Mouse (Mus musculus): Measurements from ENCODE around the gene Gm28043. TPM values are rescaled to one million over a fixed set of nuclear protein-coding genes. Genes with fewer than 3 reads are reported as not detected.

Gm28043 gene
- polyA plus RNA-seq, 1 experiment from 2014 or later: 2.6 TPM

DNA sequence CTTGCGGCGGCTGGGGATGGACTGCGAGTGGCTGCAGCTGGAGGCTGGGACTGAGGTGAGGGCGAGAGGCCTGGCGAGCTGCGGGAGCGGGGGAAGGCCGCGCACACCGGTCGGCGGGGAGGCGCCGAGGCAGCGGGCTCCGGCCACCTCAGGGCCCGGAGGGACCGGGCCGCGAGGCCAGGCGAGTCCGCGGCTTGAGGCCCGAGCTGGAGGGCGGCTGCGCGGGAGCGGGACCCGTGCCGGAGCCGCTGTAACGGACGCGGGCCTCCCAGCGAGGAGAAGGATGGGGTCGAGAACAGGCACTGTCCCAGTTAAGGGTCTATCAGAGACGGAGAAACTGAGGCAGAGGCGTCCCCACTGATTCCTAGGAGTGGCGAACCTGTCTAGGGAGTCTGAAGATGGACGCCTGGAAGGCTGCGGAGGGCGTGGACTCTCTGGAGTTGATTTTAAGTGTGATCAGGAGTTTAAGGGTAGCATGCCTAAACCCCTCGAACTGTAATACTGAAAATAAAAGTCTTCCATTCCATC lies 412 bp downstream of the Gm28043 start:
- H3K27ac ChIP-seq: peak overlapping the region; percentile 92
- peak overlapping the region; percentile 86 for H3K4me2 ChIP-seq (replicated peaks)
- ATAC-seq (ENCODE audit: low FRiP score) (peak; percentile 41), DNase-seq (ENCODE audit: low spot score) (no peak)
- H3K36me3 ChIP-seq (replicated peaks; ENCODE audit: control insufficient read depth, insufficient read depth): peaks cover 6% of the 10 kb centered on the region
- no peaks in the 10 kb centered on the region for H3K27me3 ChIP-seq (ENCODE audit: control insufficient read depth, insufficient read depth, low read length)
- 0% methylated on average over 41 of the region's 43 CpGs for WGBS
- peaks cover 30% of the 10 kb centered on the region for H3K4me1 ChIP-seq (replicated peaks; ENCODE audit: control insufficient read depth, insufficient read depth, low read length)
- peak overlapping the region; percentile 97 for H3K4me3 ChIP-seq (replicated peaks; ENCODE audit: low read length)
- H3K9ac ChIP-seq: peak overlapping the region; percentile 95
- no peaks in the 10 kb centered on the region for H3K9me3 ChIP-seq (ENCODE audit: control insufficient read depth, low read length)

DNA sequence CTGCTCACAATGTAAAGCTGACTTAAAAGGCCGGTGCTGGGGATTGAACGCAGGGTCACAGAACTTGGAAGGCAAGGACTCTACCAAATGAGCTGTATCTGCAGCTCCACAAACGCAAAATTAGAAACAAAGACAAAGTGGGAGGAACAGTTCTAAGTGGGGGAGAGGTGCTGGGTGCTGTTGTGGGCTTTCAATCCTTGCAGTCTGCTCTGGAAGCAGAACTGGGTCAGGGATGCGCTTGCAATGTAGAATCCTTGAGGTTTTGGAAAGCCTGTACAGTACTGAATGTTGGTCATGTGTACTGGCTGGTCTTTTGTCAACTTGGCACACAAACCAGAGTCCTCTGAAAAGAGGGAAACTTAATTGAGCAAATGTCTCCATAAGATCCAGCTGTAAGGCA lies 940 bp downstream of the Gm28043 start:
- WGBS: 7% methylated on average over 4 of the region's 4 CpGs
- H3K4me3 ChIP-seq (replicated peaks; ENCODE audit: low read length): peak overlapping the region; percentile 97
- H3K36me3 ChIP-seq (replicated peaks; ENCODE audit: control insufficient read depth, insufficient read depth): peaks cover 6% of the 10 kb centered on the region
- DNase-seq (ENCODE audit: low spot score) (no peak), ATAC-seq (ENCODE audit: low FRiP score) (no peak)
- no peaks in the 10 kb centered on the region for H3K9me3 ChIP-seq (ENCODE audit: control insufficient read depth, low read length)
- peak overlapping the region; percentile 92; the same call in 1 of the 2 replicates for H3K27ac ChIP-seq
- no peaks in the 10 kb centered on the region for H3K27me3 ChIP-seq (ENCODE audit: control insufficient read depth, insufficient read depth, low read length)
- peak overlapping the region; percentile 95 for H3K9ac ChIP-seq
- H3K4me1 ChIP-seq (replicated peaks; ENCODE audit: control insufficient read depth, insufficient read depth, low read length): peaks cover 30% of the 10 kb centered on the region
- peak overlapping the region; percentile 86 for H3K4me2 ChIP-seq (replicated peaks)

DNA sequence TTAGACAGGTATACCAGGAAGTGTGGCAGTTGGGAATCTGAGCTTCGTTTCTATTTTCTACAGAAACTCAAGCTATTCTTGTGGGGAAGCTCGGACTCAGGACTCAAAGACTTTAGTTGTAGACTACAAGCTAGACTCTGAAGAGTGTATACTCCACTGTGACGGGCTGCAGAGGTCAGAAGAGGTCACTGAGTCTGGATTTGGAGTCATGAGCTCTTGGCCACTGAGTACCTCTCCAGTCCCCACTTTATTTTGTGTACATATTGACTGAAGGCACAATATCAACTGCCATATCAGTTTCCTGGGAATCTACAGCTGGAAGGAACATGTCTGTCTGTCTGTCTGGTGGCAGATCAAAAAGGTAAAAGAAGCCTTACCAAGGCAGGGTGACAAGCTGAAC lies 4.6 kb downstream of the Gm28043 start:
- no peak overlapping the region for H3K27ac ChIP-seq
- H3K9me3 ChIP-seq (ENCODE audit: control insufficient read depth, low read length): no peaks in the 10 kb centered on the region
- peaks cover 37% of the 10 kb centered on the region for H3K36me3 ChIP-seq (replicated peaks; ENCODE audit: control insufficient read depth, insufficient read depth)
- ATAC-seq (ENCODE audit: low FRiP score) (no peak), DNase-seq (ENCODE audit: low spot score) (no peak)
- H3K4me2 ChIP-seq (replicated peaks): no peak overlapping the region
- H3K27me3 ChIP-seq (ENCODE audit: control insufficient read depth, insufficient read depth, low read length): no peaks in the 10 kb centered on the region
- H3K4me1 ChIP-seq (replicated peaks; ENCODE audit: control insufficient read depth, insufficient read depth, low read length): peaks cover 27% of the 10 kb centered on the region
- H3K4me3 ChIP-seq (replicated peaks; ENCODE audit: low read length): no peak overlapping the region
- WGBS: 87% methylated on average over 3 of the region's 3 CpGs
- H3K9ac ChIP-seq: no peak overlapping the region

DNA sequence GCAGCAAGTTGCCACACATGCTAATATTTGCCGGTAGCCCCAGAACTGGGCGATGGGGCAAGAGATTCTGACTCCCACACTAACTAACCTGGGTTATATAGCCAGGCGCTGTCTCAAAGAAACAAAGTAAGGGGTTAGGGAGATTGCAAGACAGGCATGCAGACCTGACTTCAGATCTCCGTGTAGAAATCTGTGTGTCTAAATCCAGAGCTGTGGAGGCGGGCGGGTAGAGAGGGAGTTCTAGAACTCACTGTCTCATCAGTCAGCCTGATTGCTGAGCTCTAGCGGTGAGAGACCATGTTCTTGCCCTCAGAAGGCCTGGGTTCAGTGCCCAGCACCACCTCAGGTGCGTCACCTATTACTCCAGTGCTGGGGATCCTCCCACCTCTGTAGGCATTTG lies 8.8 kb downstream of the Gm28043 start:
- Histone ChIP-seq H3K27me3 (ENCODE audit: control insufficient read depth, insufficient read depth, low read length) (no peaks in the 10 kb centered on the region), H3K4me2 (replicated peaks) (no peak overlapping the region), H3K36me3 (replicated peaks; ENCODE audit: control insufficient read depth, insufficient read depth) (peaks cover 77% of the 10 kb centered on the region), H3K9me3 (ENCODE audit: control insufficient read depth, low read length) (no peaks in the 10 kb centered on the region), H3K4me3 (replicated peaks; ENCODE audit: low read length) (no peak overlapping the region), H3K4me1 (replicated peaks; ENCODE audit: control insufficient read depth, insufficient read depth, low read length) (no peaks in the 10 kb centered on the region), H3K27ac (no peak overlapping the region), H3K9ac (no peak overlapping the region)
- no peak for ATAC-seq (ENCODE audit: low FRiP score)
- no peak for DNase-seq (ENCODE audit: low spot score)
- WGBS: 91% methylated on average over 8 of the region's 8 CpGs

DNA sequence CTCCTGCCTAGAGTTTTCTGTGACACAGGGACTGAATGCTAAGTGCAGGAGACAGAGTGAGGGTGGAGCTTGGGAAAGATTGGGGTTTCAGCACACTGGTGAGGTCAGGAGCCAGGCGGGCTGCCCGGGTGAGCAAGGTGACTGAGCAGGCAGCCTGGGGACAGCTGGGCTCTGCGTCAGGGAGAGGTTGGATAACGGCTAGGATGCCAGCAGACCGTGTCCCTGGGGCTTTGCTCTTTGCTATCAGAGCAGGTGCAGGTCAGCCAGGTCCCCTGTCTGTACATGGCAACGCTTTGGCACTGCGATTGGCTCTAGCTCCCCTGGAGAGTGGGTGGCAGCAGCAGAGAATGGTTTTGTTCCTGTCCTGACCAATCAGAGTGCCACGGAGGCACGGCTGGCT lies 12.6 kb downstream of the Gm28043 start:
- 87% methylated on average over 9 of the region's 9 CpGs for WGBS
- peaks cover 97% of the 10 kb centered on the region for H3K36me3 ChIP-seq (replicated peaks; ENCODE audit: control insufficient read depth, insufficient read depth)
- DNase-seq (ENCODE audit: low spot score) (no peak), ATAC-seq (ENCODE audit: low FRiP score) (no peak)
- H3K9me3 ChIP-seq (ENCODE audit: control insufficient read depth, low read length): no peaks in the 10 kb centered on the region
- H3K4me1 ChIP-seq (replicated peaks; ENCODE audit: control insufficient read depth, insufficient read depth, low read length): no peaks in the 10 kb centered on the region
- H3K4me3 ChIP-seq (replicated peaks; ENCODE audit: low read length): no peak overlapping the region
- no peak overlapping the region for H3K9ac ChIP-seq
- no peaks in the 10 kb centered on the region for H3K27me3 ChIP-seq (ENCODE audit: control insufficient read depth, insufficient read depth, low read length)
- no peak overlapping the region for H3K27ac ChIP-seq
- H3K4me2 ChIP-seq (replicated peaks): no peak overlapping the region

DNA sequence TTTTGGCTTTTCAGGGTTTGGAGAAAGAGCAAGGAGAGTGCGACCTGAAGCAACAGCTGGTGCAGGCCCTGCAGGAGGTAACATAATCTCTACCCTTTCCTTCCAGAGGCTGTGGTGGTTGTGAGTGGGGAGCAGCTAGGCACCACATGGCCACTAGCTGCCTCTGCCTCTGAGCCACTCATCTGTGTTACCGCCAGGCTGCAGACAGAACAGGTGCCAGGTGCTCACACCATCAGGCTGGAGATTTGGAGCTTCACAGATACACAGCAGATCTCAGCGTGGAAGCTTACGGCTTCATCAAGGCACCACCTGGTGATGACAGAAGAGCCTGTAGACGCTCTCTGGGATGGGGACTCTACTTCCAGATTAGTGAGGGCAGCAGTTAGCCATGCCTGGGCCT lies 14.3 kb downstream of the Gm28043 start:
- no peak overlapping the region for H3K27ac ChIP-seq
- WGBS: 84% methylated on average over 5 of the region's 5 CpGs
- H3K4me3 ChIP-seq (replicated peaks; ENCODE audit: low read length): no peak overlapping the region
- no peaks in the 10 kb centered on the region for H3K4me1 ChIP-seq (replicated peaks; ENCODE audit: control insufficient read depth, insufficient read depth, low read length)
- H3K9me3 ChIP-seq (ENCODE audit: control insufficient read depth, low read length): no peaks in the 10 kb centered on the region
- no peaks in the 10 kb centered on the region for H3K27me3 ChIP-seq (ENCODE audit: control insufficient read depth, insufficient read depth, low read length)
- no peak overlapping the region for H3K4me2 ChIP-seq (replicated peaks)
- ATAC-seq (ENCODE audit: low FRiP score): no peak
- peaks cover 97% of the 10 kb centered on the region for H3K36me3 ChIP-seq (replicated peaks; ENCODE audit: control insufficient read depth, insufficient read depth)
- DNase-seq (ENCODE audit: low spot score): no peak
- H3K9ac ChIP-seq: no peak overlapping the region

DNA sequence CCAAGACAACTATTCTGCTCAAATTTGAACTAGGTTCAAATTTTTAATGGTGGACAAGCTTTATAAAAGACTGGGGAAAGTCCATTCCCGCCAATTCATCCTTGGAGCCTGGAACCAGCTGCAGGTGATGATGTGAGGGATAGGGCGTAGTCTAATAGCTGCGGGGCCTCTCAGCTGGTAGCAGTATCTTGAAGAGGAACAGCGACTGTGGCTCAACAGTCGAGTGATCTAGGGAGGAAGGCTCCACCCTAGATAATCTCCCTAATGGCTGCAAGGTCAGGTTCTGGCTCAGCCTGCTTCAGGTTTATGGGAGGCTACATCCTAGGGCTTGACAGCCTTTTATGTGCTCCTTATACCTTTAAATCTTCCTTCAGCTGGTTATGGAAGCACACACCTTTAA lies 14.9 kb downstream of the Gm28043 start:
- ATAC-seq (ENCODE audit: low FRiP score) (no peak), DNase-seq (ENCODE audit: low spot score) (no peak)
- H3K9me3 ChIP-seq (ENCODE audit: control insufficient read depth, low read length): no peaks in the 10 kb centered on the region
- peaks cover 99% of the 10 kb centered on the region for H3K36me3 ChIP-seq (replicated peaks; ENCODE audit: control insufficient read depth, insufficient read depth)
- no peak overlapping the region for H3K9ac ChIP-seq
- no peak overlapping the region for H3K4me2 ChIP-seq (replicated peaks)
- WGBS: 91% methylated on average over 5 of the region's 5 CpGs
- H3K4me3 ChIP-seq (replicated peaks; ENCODE audit: low read length): no peak overlapping the region
- no peaks in the 10 kb centered on the region for H3K27me3 ChIP-seq (ENCODE audit: control insufficient read depth, insufficient read depth, low read length)
- no peaks in the 10 kb centered on the region for H3K4me1 ChIP-seq (replicated peaks; ENCODE audit: control insufficient read depth, insufficient read depth, low read length)
- H3K27ac ChIP-seq: no peak overlapping the region

DNA sequence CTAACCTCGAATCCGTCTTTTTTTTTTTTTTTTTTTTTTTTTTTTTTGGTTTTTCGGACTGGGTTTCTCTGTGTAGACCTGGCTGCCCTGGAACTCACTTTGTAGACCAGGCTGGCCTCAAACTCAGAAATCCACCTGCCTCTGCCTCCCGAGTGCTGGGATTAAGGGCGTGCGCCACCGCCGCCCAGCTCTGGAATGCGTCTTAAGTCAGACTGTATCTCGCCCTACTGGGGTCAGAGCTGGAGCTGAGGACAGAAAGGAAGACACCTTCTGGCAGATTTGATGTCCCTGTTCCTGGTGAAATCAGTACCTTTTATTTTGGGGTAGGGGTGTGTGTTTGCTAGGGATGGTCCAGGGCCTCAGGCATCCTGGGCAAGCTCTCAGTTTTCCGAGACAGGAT lies 17.6 kb downstream of the Gm28043 start:
- WGBS: 95% methylated on average over 11 of the region's 11 CpGs
- H3K36me3 ChIP-seq (replicated peaks; ENCODE audit: control insufficient read depth, insufficient read depth): peaks cover 99% of the 10 kb centered on the region
- no peak for ATAC-seq (ENCODE audit: low FRiP score)

DNA sequence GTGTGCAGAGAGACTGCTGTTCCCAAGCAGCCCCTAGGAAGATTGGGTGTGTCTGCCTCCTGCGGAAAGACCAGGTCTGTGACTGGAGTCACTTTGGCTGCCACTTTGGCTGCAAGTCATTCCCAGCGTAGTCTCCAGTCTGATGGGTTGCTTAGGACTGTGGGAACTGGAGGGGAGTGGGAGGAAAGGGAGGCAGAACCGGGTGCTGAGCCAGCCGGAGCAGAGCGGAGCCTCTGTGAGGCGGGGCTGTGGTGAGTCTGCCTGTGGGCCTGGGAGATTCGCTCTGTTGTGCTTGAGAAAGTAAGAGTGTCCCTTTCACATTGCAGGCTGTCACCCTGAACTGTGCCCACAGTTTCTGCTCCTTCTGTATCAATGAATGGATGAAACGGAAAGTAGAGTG lies 20.8 kb downstream of the Gm28043 start:
- ATAC-seq (ENCODE audit: low FRiP score): no peak
- H3K4me3 ChIP-seq (replicated peaks; ENCODE audit: low read length): no peak overlapping the region
- H3K27ac ChIP-seq: no peak overlapping the region
- DNase-seq (ENCODE audit: low spot score): no peak
- no peak overlapping the region for H3K4me2 ChIP-seq (replicated peaks)
- 94% methylated on average over 8 of the region's 8 CpGs for WGBS
- no peak overlapping the region for H3K9ac ChIP-seq
- H3K36me3 ChIP-seq (replicated peaks; ENCODE audit: control insufficient read depth, insufficient read depth): peaks cover 87% of the 10 kb centered on the region
- no peaks in the 10 kb centered on the region for H3K4me1 ChIP-seq (replicated peaks; ENCODE audit: control insufficient read depth, insufficient read depth, low read length)
- H3K27me3 ChIP-seq (ENCODE audit: control insufficient read depth, insufficient read depth, low read length): no peaks in the 10 kb centered on the region
- no peaks in the 10 kb centered on the region for H3K9me3 ChIP-seq (ENCODE audit: control insufficient read depth, low read length)

More for the DNA sequence above, 17.6 kb downstream of the Gm28043 start:
- Histone ChIP-seq H3K4me1 (replicated peaks; ENCODE audit: control insufficient read depth, insufficient read depth, low read length) (no peaks in the 10 kb centered on the region), H3K27me3 (ENCODE audit: control insufficient read depth, insufficient read depth, low read length) (no peaks in the 10 kb centered on the region), H3K9me3 (ENCODE audit: control insufficient read depth, low read length) (no peaks in the 10 kb centered on the region), H3K4me2 (replicated peaks) (no peak overlapping the region), H3K9ac (no peak overlapping the region), H3K4me3 (replicated peaks; ENCODE audit: low read length) (no peak overlapping the region), H3K27ac (no peak overlapping the region)
- no peak for DNase-seq (ENCODE audit: low spot score)

DNA sequence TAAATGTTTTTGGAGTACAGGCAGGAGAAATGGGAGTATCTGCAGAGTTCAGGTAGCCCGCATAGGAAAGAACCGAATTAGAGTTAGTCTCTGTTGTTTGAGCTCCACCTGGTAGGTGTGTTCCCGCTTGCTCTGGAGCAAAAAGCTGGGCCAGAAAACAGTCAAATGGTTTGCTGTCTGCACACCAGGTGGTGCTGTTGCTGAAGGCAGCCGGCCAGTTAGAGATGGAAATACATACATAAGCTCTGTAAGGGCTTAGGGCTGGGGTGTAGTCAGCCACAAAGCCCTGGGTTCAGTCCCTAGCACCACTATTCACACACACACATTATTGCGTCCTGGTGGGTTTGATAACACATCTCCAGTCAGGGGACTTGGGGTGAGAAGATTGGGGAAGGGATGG lies 21.4 kb downstream of the Gm28043 start:
- no peaks in the 10 kb centered on the region for H3K27me3 ChIP-seq (ENCODE audit: control insufficient read depth, insufficient read depth, low read length)
- no peaks in the 10 kb centered on the region for H3K4me1 ChIP-seq (replicated peaks; ENCODE audit: control insufficient read depth, insufficient read depth, low read length)
- DNase-seq (ENCODE audit: low spot score) (peak; percentile 61), ATAC-seq (ENCODE audit: low FRiP score) (no peak)
- H3K9ac ChIP-seq: no peak overlapping the region
- H3K36me3 ChIP-seq (replicated peaks; ENCODE audit: control insufficient read depth, insufficient read depth): peaks cover 87% of the 10 kb centered on the region
- H3K4me2 ChIP-seq (replicated peaks): no peak overlapping the region
- H3K9me3 ChIP-seq (ENCODE audit: control insufficient read depth, low read length): no peaks in the 10 kb centered on the region
- H3K27ac ChIP-seq: no peak overlapping the region
- H3K4me3 ChIP-seq (replicated peaks; ENCODE audit: low read length): no peak overlapping the region
- 76% methylated on average over 5 of the region's 5 CpGs for WGBS

Data from hindbrain, embryonic 14.5 days (tissue).